Mouse (Mus musculus): ENCODE results near the gene Ifnar1.

- TF ChIP-seq EP300 (IDR thresholded peaks at IDR 0.05; ENCODE audit: insufficient read depth, low read depth, low read length) (no peak), CTCF (IDR thresholded peaks at IDR 0.05) (no peak)
Observed at GRCm38 (mm10) chr16:91478067-91478466, 7.0 kb upstream of the Ifnar1 start.
